Mouse (Mus musculus) E14TG2a.4 (cell line): ENCODE measurements around the gene Adam1a.

Source experiments
- H3K27me3 ChIP-seq: 2 replicates; pipeline ENCODE4 v1.6.1; 2014; ENCODE audit warnings: low read length, control low read depth; ENCODE audit not compliant: insufficient read depth
- H3K36me3 ChIP-seq: 2 replicates; pipeline ENCODE4 v1.6.1; 2014; ENCODE audit warnings: low read length, control low read depth; ENCODE audit not compliant: insufficient read depth
- H3K4me1 ChIP-seq: replicated peaks from 2 replicates; pipeline ENCODE4 v1.6.1; 2014; ENCODE audit warnings: low read depth, low read length, control low read depth
- H3K4me3 ChIP-seq: replicated peaks from 2 replicates; pipeline ENCODE4 v1.5.1; 2014; ENCODE audit warnings: mild to moderate bottlenecking, low read length
- H3K9me3 ChIP-seq: 2 replicates; pipeline ENCODE4 v1.6.1; 2014; ENCODE audit warnings: low read length, control low read depth
- CTCF ChIP-seq: conservative IDR thresholded peaks from 2 replicates; pipeline ENCODE4 v1.5.1; 2014; ENCODE audit warnings: low read length
- NANOG ChIP-seq: IDR thresholded peaks from 2 replicates; pipeline ENCODE4 v1.6.1; 2014; ENCODE audit warnings: borderline replicate concordance, low read length, mixed read lengths
- POU5F1 ChIP-seq: IDR thresholded peaks from 2 replicates; pipeline ENCODE4 v1.6.1; 2014; ENCODE audit warnings: low read length, borderline replicate concordance

The Adam1a gene

DNA sequence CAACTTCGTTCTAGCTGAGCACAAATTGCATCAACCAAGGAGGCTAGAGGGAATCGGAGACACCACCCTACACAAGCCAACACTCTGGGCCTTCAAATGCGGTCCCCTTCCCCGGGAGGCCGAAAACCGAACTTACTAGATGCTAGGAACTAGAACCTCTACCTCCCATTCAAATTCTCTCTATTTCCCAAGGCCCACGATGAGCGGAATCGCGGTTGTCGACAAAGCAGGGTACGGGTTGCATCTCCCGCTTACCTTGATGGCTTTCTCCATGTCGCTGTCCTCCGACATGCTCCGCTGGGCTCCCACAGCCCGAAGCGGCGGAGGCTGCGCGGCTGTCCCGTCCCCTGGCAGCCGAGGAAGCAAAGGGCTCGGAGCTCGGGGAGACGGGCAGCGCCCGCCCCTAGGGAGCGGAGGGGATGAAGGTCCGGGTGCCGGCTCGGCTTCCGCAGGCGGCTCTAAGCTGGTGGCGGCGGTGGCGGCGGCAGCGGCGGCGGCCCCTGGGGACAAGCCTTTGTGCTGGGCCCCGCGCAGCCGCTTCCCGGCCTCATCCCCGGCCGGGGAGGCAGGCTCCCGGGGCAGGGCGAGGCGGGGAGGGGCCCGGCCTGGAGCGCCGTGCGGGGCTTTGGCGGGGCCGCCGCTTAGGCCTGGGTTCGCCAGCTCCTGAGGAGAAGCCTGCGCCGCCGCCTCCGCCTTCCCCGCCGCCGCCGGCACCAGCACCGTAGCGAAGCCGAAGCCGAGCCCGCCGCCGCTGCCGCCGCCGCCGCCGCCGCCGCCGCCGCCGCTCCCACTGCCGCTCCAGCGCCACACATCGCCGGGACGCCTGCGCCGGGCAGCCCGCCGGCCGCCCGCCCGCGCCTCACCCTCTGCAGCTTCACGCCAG, at the start of gene Adam1a, which contains the start of gene Gm42878:
Gene Adam1a (minus strand): TSS at position 573 of the 883 bp plus-strand sequence.
Gene Gm42878 (minus strand): TSS at position 573 of the 883 bp plus-strand sequence.
- no peak for TF ChIP-seq POU5F1
- TF ChIP-seq NANOG = no peak
- TF ChIP-seq CTCF = no peak
- Histone ChIP-seq H3K27me3 (no peaks in the 10 kb centered on the region), H3K4me3 (peak within 1 kb of the TSS; percentile 98), H3K4me1 (peaks cover 58% of the 10 kb centered on the region), H3K9me3 (no peaks in the 10 kb centered on the region), H3K36me3 (peaks cover 17% of the 10 kb centered on the region)

DNA sequence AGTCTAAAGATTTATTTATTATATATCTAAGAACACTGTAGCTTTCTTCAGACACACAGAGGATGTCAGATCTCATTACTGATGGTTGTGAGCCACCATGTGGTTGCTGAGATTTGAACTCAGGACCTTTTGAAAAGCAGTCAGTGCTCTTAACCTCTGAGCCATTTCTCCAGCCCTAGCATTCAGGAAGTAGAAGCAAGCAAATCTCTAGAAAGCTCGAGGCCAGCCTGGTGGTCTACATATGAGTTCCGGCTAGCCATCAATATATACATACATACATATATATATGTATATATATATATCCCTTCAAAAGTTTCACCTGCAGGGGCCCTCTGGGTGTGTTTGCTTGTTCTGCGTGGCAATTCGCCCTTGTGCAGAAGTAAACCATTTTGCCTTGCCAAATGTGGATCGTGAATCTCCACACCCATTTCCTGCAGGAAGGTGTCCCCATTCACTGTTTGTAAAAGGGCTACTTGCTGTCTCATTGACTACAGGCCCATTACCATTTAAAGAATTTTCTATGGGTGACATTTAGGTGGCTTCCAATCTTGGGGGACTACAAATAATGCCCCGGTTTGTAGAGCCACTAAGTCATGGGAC, 49.5 kb upstream of the Adam1a start:
- Histone ChIP-seq H3K4me3 (no peak overlapping the region), H3K27me3 (no peaks in the 10 kb centered on the region), H3K4me1 (peaks cover 77% of the 10 kb centered on the region), H3K9me3 (no peaks in the 10 kb centered on the region), H3K36me3 (peaks cover 23% of the 10 kb centered on the region)
- TF ChIP-seq NANOG = no peak
- TF ChIP-seq CTCF = no peak
- no peak for TF ChIP-seq POU5F1

DNA sequence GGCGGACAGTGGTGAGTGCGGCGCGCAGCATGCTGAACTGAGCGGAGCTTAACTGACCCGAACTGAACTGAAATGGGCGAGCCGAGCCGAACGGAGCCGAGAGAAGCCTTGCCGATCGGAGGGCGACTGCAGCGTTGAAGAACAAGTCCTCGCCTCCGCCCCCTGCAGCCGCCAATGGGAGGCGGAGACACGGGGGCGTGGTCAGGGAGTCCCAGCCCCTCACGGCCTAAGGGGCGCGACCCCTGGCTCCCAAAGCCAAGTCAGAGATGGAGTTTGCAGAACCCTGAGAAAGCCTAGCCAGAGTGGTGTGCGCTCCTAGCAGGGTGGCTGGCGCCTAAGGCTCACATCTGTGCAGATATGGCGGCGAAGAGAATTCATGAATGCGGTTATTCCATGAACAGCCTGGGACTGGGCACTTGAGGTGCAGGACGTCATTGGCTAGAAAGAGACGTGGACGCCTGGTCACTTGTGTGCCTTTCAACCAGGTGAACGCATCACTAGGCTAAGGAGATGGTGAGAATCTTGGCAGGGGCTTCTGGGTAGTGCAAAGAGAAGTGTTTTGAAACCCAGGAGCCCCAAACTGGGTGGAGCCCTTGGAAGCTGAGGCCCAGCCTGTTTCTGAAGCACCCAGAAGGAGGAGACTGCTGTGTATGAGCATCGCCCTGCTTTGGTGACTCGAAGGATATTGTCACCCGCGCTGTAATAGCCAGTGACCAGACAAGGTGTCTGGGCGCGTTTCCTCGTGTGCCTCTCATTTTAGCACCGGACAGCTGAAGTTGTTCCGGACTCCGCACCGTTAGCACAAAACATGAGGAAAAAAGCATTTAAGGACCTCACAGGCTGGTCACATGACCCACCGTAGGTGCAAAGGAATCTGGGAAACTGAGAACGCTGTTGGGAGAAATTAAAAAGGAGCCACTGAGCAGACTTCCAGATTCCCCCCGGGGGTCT, 48.4 kb upstream of the Adam1a start, which contains the start of gene Aldh2:
Gene Aldh2 (minus strand): TSS at position 374 of the 951 bp plus-strand sequence.
- TF ChIP-seq POU5F1 = no peak
- TF ChIP-seq CTCF = no peak
- TF ChIP-seq NANOG = no peak
- Histone ChIP-seq H3K4me1 (peaks cover 75% of the 10 kb centered on the region), H3K4me3 (peak within 1 kb of the TSS; percentile 89), H3K36me3 (peaks cover 31% of the 10 kb centered on the region), H3K27me3 (no peaks in the 10 kb centered on the region), H3K9me3 (no peaks in the 10 kb centered on the region)

DNA sequence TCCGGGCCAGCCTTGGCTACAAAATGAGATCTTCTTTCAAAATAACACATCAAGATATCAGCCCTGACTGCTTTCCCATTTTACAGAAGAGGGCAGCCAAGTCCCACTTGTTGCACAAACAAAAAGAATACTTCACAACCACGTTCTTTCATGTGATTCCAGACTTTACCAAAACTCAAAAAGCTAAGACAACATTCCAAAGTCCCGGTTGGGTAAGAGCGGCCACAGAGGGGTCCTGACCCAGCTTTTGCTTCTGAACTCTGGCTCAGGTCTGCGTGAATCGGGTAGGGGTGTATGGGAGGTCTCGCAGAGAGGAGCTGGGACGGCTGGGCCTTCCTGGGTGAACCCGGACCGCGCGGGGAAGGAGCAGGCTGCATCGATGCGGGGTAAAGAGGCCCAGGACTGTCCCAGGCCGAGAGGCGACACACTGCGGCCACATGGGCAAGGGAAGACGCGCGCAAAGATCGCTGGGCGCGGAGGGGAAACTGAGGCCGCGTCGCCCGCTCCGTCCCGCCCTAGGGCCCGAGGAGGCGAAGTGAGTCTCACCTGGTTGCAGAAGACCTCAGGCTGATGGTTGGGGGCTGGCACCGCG, 47.6 kb upstream of the Adam1a start:
- H3K4me3 ChIP-seq = peak overlapping the region; percentile 89

DNA sequence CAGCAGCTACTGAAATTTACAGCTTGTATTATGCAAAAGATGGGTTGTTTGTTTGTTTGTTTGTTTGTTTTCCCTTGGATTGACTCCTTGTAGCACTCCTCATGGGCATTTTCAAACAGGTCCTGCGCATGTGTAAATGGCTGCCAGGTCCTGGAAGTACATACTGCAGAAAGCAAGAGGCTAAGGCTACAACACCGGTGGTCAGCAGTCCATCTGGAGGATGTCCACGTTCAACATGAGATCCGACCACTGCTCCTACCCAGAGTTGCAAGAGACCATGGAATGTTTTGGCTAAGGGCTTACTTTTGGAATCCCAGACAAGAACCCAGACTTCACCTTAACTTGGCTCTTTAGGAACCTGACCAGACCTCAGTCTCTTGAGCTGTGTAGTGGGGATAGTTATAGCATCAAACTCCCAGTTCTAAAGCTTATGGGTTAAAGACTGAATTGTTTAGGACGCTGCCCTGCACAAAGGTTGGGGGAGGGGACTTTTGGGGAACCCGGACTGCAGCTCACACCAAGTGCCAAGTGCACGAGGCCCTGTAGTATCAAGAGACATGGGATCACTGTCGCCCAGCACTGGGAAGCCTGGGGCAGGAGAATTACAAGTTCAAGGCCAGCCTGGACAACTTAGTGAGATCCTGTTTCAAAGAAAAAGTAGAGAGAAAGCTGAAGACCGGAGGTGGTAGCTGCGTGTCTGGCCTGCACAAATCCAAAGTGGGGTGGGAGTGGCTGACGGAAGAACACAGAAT, 47.0 kb upstream of the Adam1a start:
- Histone ChIP-seq H3K27me3 (no peaks in the 10 kb centered on the region), H3K4me1 (peaks cover 75% of the 10 kb centered on the region), H3K9me3 (no peaks in the 10 kb centered on the region), H3K4me3 (peak overlapping the region; percentile 89), H3K36me3 (peaks cover 40% of the 10 kb centered on the region)
- TF ChIP-seq CTCF (no peak), POU5F1 (no peak), NANOG (no peak)

More for the DNA sequence above, 47.6 kb upstream of the Adam1a start:
- Histone ChIP-seq H3K9me3 (no peaks in the 10 kb centered on the region), H3K4me1 (peaks cover 75% of the 10 kb centered on the region), H3K36me3 (peaks cover 39% of the 10 kb centered on the region), H3K27me3 (no peaks in the 10 kb centered on the region)
- TF ChIP-seq CTCF (no peak), POU5F1 (no peak), NANOG (no peak)

DNA sequence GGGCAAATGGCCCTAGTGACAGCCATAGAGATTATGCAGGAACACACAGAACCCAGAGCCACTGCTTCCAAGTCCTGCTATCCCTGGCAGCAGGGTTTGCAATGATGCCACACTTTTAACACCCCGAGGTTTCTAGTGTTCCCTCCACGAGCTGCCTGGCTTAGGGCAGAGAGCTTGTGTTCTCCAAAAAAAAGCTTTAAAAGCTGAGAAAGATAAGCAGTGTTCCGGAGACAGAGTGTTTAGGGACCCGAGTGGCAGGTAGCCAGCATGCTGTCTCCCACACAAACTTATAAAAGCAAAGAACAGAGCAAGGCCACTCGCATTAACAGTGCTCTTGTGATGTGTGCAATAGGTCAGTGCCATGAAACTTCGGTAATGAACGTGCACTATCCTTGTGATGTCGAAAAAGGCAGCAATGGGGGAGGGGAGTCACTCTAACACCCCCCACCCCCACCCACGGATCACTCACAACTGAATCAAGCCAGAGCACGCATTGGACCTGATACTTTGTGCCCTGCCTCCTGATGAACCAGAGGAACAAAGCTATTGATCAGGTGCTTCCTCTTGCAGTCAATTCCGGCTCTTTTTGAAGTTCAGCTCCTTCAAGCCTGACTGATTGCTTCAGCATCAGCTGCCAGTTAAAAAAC, 46.3 kb upstream of the Adam1a start:
- Histone ChIP-seq H3K9me3 (no peaks in the 10 kb centered on the region), H3K36me3 (peaks cover 40% of the 10 kb centered on the region), H3K27me3 (no peaks in the 10 kb centered on the region), H3K4me3 (peak overlapping the region; percentile 89), H3K4me1 (peaks cover 81% of the 10 kb centered on the region)
- TF ChIP-seq POU5F1 (no peak), CTCF (no peak), NANOG (no peak)

DNA sequence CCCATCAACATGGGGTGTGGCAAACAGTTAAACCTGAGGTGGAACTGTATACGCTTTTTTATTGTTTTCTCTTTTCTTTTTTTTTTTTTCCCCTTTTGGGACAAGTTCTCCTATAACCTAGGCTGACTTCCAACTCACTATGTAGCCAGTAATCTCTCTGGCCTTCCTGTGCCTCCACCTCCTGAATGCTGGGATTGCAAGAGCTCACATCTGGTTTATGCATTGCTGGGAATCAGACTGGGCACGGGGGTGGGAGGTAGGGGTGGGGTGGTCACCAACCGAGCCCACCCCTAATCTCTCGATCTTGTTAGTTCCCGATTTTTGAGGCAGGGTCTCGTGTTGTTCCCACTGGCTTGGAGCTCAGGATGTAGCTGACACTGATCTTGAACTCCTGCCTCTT, 44.6 kb upstream of the Adam1a start:
- no peaks in the 10 kb centered on the region for H3K9me3 ChIP-seq
- H3K4me1 ChIP-seq = peaks cover 89% of the 10 kb centered on the region
- no peak overlapping the region for H3K4me3 ChIP-seq
- no peaks in the 10 kb centered on the region for H3K27me3 ChIP-seq
- H3K36me3 ChIP-seq = peaks cover 40% of the 10 kb centered on the region
- TF ChIP-seq CTCF (no peak), NANOG (no peak), POU5F1 (no peak)
